ENCODE assay signal across 8 mouse cellular contexts in the genomic region with DNA sequence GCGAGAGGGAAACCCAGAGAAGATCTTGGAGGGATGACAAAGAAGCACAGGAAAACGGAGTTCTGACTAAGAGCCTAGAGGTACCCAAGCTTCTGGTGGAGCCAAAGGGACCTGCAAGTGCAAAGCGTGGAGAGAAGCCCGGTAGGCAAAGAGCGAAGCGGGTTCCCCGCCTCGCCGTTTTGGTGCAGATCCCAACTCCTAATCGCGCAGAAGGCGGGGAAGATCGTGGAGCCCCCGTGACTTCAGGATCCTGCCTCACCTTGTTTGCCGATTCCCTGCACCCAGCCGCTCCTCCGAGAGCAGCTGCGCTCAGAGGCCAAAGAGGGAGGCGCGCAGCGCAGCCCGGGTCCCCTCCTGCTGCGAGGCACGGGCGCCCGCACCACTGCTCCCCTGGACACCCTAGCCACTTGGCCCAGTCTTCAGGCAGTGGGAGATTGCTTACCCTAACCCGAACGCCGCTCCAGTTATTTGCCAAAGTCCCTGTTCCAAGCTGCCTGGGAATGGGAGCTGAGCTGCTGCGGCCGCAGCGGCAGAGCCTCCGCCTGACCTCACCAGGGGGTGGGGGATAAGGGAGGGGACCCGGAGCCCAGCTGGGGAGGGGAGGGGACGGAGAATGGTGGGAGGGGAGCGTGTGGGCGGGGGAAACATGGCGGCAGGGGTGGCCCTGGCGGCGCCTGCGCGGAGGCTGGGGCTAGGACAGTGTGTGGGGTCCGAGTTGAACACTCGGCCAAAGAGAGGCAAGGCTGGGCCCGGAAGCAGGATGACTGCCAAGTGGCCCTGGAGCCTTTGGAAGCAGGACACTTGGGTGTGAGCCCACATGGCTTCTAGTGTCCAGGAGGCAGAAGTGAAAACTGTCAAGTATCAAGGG. TPM values are rescaled to one million over a fixed set of nuclear protein-coding genes. Genes with fewer than 3 reads are reported as not detected.
A peak's percentile ranks its signal among the peaks of the same experiment; 100 is the strongest.
DNase-seq lines count a peak whose midpoint lies in the region; ATAC-seq and TF ChIP-seq lines count a peak whose summit lies in the region.

A gene (minus strand): TSS at position 569 of the 868 bp plus-strand sequence.

- no peak for TF ChIP-seq CTCF in midbrain, postnatal 0 days (IDR thresholded peaks at IDR 0.05)

- no peaks in the 10 kb centered on the region for H3K9me3 ChIP-seq in erythroblast, embryonic 14.5 days (ENCODE audit: control insufficient read depth, low read length)
- no peaks in the 10 kb centered on the region; the same call in 1 of the 2 replicates for H3K9me3 ChIP-seq in forebrain, embryonic 10.5 days
- H3K9me3 ChIP-seq in heart, embryonic 12.5 days (replicated peaks): no peaks in the 10 kb centered on the region
- H3K9me3 ChIP-seq in kidney, embryonic 15.5 days (replicated peaks): no peaks in the 10 kb centered on the region
- no peaks in the 10 kb centered on the region for H3K9me3 ChIP-seq in limb, embryonic 15.5 days
- no peaks in the 10 kb centered on the region for H3K9me3 ChIP-seq in midbrain, postnatal 0 days (ENCODE audit: low read length)

- H3K4me2 ChIP-seq in heart, embryonic 12.5 days: peak within 1 kb of the TSS; percentile 61
- peak within 1 kb of the TSS; percentile 58 for H3K4me2 ChIP-seq in kidney, embryonic 15.5 days
- H3K4me2 ChIP-seq in limb, embryonic 15.5 days: peak within 1 kb of the TSS; percentile 41
- H3K4me2 ChIP-seq in midbrain, postnatal 0 days (ENCODE audit: low read depth, low read length, poor library complexity, severe bottlenecking): peak within 1 kb of the TSS; percentile 55

- no peaks in the 10 kb centered on the region for H3K4me1 ChIP-seq in erythroblast, embryonic 14.5 days (ENCODE audit: control insufficient read depth)
- no peaks in the 10 kb centered on the region for H3K4me1 ChIP-seq in forebrain, embryonic 10.5 days
- no peaks in the 10 kb centered on the region for H3K4me1 ChIP-seq in heart, embryonic 12.5 days (replicated peaks)
- no peaks in the 10 kb centered on the region for H3K4me1 ChIP-seq in kidney, embryonic 15.5 days
- H3K4me1 ChIP-seq in limb, embryonic 15.5 days: no peaks in the 10 kb centered on the region
- H3K4me1 ChIP-seq in midbrain, postnatal 0 days (ENCODE audit: insufficient read depth, low read length): no peaks in the 10 kb centered on the region

- DNase-seq in forebrain, embryonic 10.5 days (ENCODE audit: extremely low spot score, low spot score): peak; percentile 60
- DNase-seq in midbrain, postnatal 0 days (ENCODE audit: low spot score): peak; percentile 55
- peak; percentile 39 for DNase-seq in testis, postnatal 14 days (ENCODE audit: low spot score)

- peak within 1 kb of the TSS; percentile 74 for H3K9ac ChIP-seq in heart, embryonic 12.5 days
- peak within 1 kb of the TSS; percentile 42 for H3K9ac ChIP-seq in kidney, embryonic 15.5 days
- peak within 1 kb of the TSS; percentile 32 for H3K9ac ChIP-seq in limb, embryonic 15.5 days
- peak within 1 kb of the TSS; percentile 72 for H3K9ac ChIP-seq in midbrain, postnatal 0 days (replicated peaks; ENCODE audit: low read length, poor library complexity, severe bottlenecking)

- no peaks in the 10 kb centered on the region for H3K36me3 ChIP-seq in erythroblast, embryonic 14.5 days (ENCODE audit: control insufficient read depth)
- no peaks in the 10 kb centered on the region for H3K36me3 ChIP-seq in forebrain, embryonic 10.5 days (replicated peaks)
- H3K36me3 ChIP-seq in heart, embryonic 12.5 days: no peaks in the 10 kb centered on the region
- no peaks in the 10 kb centered on the region for H3K36me3 ChIP-seq in kidney, embryonic 15.5 days
- no peaks in the 10 kb centered on the region for H3K36me3 ChIP-seq in limb, embryonic 15.5 days
- H3K36me3 ChIP-seq in midbrain, postnatal 0 days (ENCODE audit: insufficient read depth, low read length): no peaks in the 10 kb centered on the region

- 0 out of 2 replicates have a peak, but pooled peaks cover 2% of the 10 kb centered on the region for H3K27me3 ChIP-seq in erythroblast, embryonic 14.5 days (ENCODE audit: control insufficient read depth)
- H3K27me3 ChIP-seq in forebrain, embryonic 10.5 days (ENCODE audit: poor library complexity, severe bottlenecking): no peaks in the 10 kb centered on the region
- H3K27me3 ChIP-seq in heart, embryonic 12.5 days (replicated peaks): no peaks in the 10 kb centered on the region
- no peaks in the 10 kb centered on the region for H3K27me3 ChIP-seq in kidney, embryonic 15.5 days
- no peaks in the 10 kb centered on the region for H3K27me3 ChIP-seq in limb, embryonic 15.5 days
- no peaks in the 10 kb centered on the region for H3K27me3 ChIP-seq in midbrain, postnatal 0 days (ENCODE audit: insufficient read depth, low read length)

- peak within 1 kb of the TSS; percentile 87 for H3K27ac ChIP-seq in forebrain, embryonic 10.5 days
- H3K27ac ChIP-seq in heart, embryonic 12.5 days (ENCODE audit: poor library complexity, severe bottlenecking): peak within 1 kb of the TSS; percentile 86
- H3K27ac ChIP-seq in kidney, embryonic 15.5 days: peak within 1 kb of the TSS; percentile 77
- peak within 1 kb of the TSS; percentile 86 for H3K27ac ChIP-seq in limb, embryonic 15.5 days
- peak within 1 kb of the TSS; percentile 57 for H3K27ac ChIP-seq in midbrain, postnatal 0 days (ENCODE audit: low read depth, low read length)

- ATAC-seq in erythroblast, adult 5-6 weeks (replicated peaks; ENCODE audit: low FRiP score, poor library complexity, severe bottlenecking): no peak
- peak; percentile 93 for ATAC-seq in heart, embryonic 12.5 days (ENCODE audit: insufficient number of reproducible peaks, low FRiP score)
- peak; percentile 96 for ATAC-seq in kidney, embryonic 15.5 days (replicated peaks; ENCODE audit: low FRiP score)
- peak; percentile 80 for ATAC-seq in limb, embryonic 15.5 days (ENCODE audit: insufficient number of reproducible peaks, low FRiP score, low TSS enrichment, low read depth)
- ATAC-seq in midbrain, postnatal 0 days (ENCODE audit: low FRiP score): peak; percentile 88

- peak within 1 kb of the TSS; percentile 46 for H3K4me3 ChIP-seq in erythroblast, embryonic 14.5 days (replicated peaks)
- peak within 1 kb of the TSS; percentile 61 for H3K4me3 ChIP-seq in forebrain, embryonic 10.5 days
- peak within 1 kb of the TSS; percentile 64 for H3K4me3 ChIP-seq in heart, embryonic 12.5 days
- H3K4me3 ChIP-seq in kidney, embryonic 15.5 days (replicated peaks): peak within 1 kb of the TSS; percentile 56
- peak within 1 kb of the TSS; percentile 55 for H3K4me3 ChIP-seq in limb, embryonic 15.5 days
- H3K4me3 ChIP-seq in midbrain, postnatal 0 days (ENCODE audit: low read depth, low read length): peak within 1 kb of the TSS; percentile 54

- 15% methylated on average over 40 of the region's 45 CpGs for WGBS in forebrain, embryonic 10.5 days
- WGBS in heart, embryonic 12.5 days: 4% methylated on average over 44 of the region's 45 CpGs
- 10% methylated on average over 45 of the region's 45 CpGs for WGBS in kidney, embryonic 15.5 days
- WGBS in limb, embryonic 15.5 days: 8% methylated on average over 40 of the region's 45 CpGs
- 18% methylated on average over 32 of the region's 45 CpGs for whole genome bisulfite sequencing in midbrain, postnatal 0 days

RNA-seq across cellular contexts. Expression of the gene that starts here (rescaled TPM):
- not detected in 2 replicates for polyA plus RNA-seq in erythroblast, embryonic 14.5 days (2012)
- total RNA-seq in erythroblast, adult 5-6 weeks (2015; ENCODE audit: low replicate concordance): not detected in 2 replicates
- 0.28 TPM in 1 of 2 replicates, not detected in the other for total RNA-seq in erythroblast, adult 5-6 weeks (2017; ENCODE audit: low replicate concordance)
- polyA plus RNA-seq in forebrain, embryonic 10.5 days (2016; fragmentation: Nextera tagmentation; extraction: Ambion mirVana): 55.1 and 57.6 TPM in 2 replicates
- polyA plus RNA-seq in heart, embryonic 12.5 days (2016; fragmentation: Nextera tagmentation; extraction: Ambion mirVana): 87.4 and 92.4 TPM in 2 replicates
- 46.9 and 49.2 TPM in 2 replicates for polyA plus RNA-seq in kidney, embryonic 15.5 days (2015; fragmentation: Nextera tagmentation; extraction: Ambion mirVana)
- 82.1 and 110 TPM in 2 replicates for polyA plus RNA-seq in limb, embryonic 15.5 days (2015; fragmentation: Nextera tagmentation; extraction: Ambion mirVana)
- total RNA-seq in midbrain, postnatal 0 days (2014; rRNA removed): 255 and 281 TPM in 2 replicates
- 149 and 154 TPM in 2 replicates for polyA plus RNA-seq in midbrain, postnatal 0 days (2015; fragmentation: Nextera tagmentation; extraction: Ambion mirVana)

Comparison
In these comparisons a context has a peak if more than half of its experiments do, and no peak if none do; other contexts are left out.
1. RNA of the gene that starts here (total RNA-seq): 255 to 281 TPM in midbrain, postnatal 0 days; 0.28 TPM in erythroblast, adult 5-6 weeks; every median in the first group is over 100 times any median in the second.
2. RNA of the gene that starts here (polyA plus RNA-seq): 149 to 154 TPM in midbrain, postnatal 0 days, 87.4 to 92.4 TPM in heart, embryonic 12.5 days, 82.1 to 110 TPM in limb, embryonic 15.5 days, 55.1 to 57.6 TPM in forebrain, embryonic 10.5 days and 46.9 to 49.2 TPM in kidney, embryonic 15.5 days; not detected in erythroblast, embryonic 14.5 days; every median in the first group is over 10 times any median in the second.
3. Peak in every context shown above with its lines, with median percentiles within 50 percentile points of each other: H3K4me3 ChIP-seq, DNase-seq, H3K27ac ChIP-seq, H3K4me2 ChIP-seq and H3K9ac ChIP-seq.